Mouse (Mus musculus): ENCODE measurements at regions not wholly inside any gene's neighbourhood (a gene's known extent, or its start where the extent isn't known, plus 50 kb on each side); places are given as distances from the start of the nearest gene placed in this dataset.
"Not testable (repeated sequence)": the region's sequence is repeated elsewhere in the genome, so short reads cannot be mapped to it uniquely, and the experiment has no call there.

GRCm38 (mm10) chr9:104407559-104408376, 70.2 kb upstream of the Acpp start:
- ATAC-seq (replicated peaks; ENCODE audit: low FRiP score) = peak; percentile 25; the same call in 1 of the 2 replicates
- H3K4me1 ChIP-seq (replicated peaks; ENCODE audit: control insufficient read depth, insufficient read depth, low read length) = no peaks in the 10 kb centered on the region; the same call in 1 of the 2 replicates
- H3K36me3 ChIP-seq (ENCODE audit: control insufficient read depth, insufficient read depth, low read length) = no peaks in the 10 kb centered on the region
- DNase-seq (ENCODE audit: low spot score) = peak; percentile 58
- no peak overlapping the region for H3K9ac ChIP-seq (ENCODE audit: low read length)
- no peaks in the 10 kb centered on the region for H3K9me3 ChIP-seq (ENCODE audit: control insufficient read depth, low read length)
- no peaks in the 10 kb centered on the region for H3K27me3 ChIP-seq (ENCODE audit: control insufficient read depth, insufficient read depth, low read length)
- H3K27ac ChIP-seq (ENCODE audit: low read depth, low read length) = no peak overlapping the region
- 22% methylated on average over 18 of the region's 18 CpGs for WGBS
- H3K4me3 ChIP-seq (ENCODE audit: low read depth, low read length) = peak overlapping the region; percentile 16; the same call in 1 of the 2 replicates
- H3K4me2 ChIP-seq (ENCODE audit: low read depth, low read length, severe bottlenecking) = peak overlapping the region; percentile 33

GRCm38 (mm10) chr9:104407011-104407410, 69.5 kb upstream of the Acpp start:
- Histone ChIP-seq H3K36me3 (ENCODE audit: control insufficient read depth, insufficient read depth, low read length) (no peaks in the 10 kb centered on the region), H3K9ac (ENCODE audit: low read length) (no peak overlapping the region), H3K4me3 (ENCODE audit: low read depth, low read length) (no peak overlapping the region), H3K4me1 (replicated peaks; ENCODE audit: control insufficient read depth, insufficient read depth, low read length) (no peaks in the 10 kb centered on the region; the same call in 1 of the 2 replicates), H3K9me3 (ENCODE audit: control insufficient read depth, low read length) (no peaks in the 10 kb centered on the region), H3K27ac (ENCODE audit: low read depth, low read length) (no peak overlapping the region), H3K27me3 (ENCODE audit: control insufficient read depth, insufficient read depth, low read length) (no peaks in the 10 kb centered on the region), H3K4me2 (ENCODE audit: low read depth, low read length, severe bottlenecking) (no peak overlapping the region)
- ATAC-seq (replicated peaks; ENCODE audit: low FRiP score) (no peak), DNase-seq (ENCODE audit: low spot score) (no peak)
- WGBS = 35% methylated on average over 2 of the region's 2 CpGs

DNA sequence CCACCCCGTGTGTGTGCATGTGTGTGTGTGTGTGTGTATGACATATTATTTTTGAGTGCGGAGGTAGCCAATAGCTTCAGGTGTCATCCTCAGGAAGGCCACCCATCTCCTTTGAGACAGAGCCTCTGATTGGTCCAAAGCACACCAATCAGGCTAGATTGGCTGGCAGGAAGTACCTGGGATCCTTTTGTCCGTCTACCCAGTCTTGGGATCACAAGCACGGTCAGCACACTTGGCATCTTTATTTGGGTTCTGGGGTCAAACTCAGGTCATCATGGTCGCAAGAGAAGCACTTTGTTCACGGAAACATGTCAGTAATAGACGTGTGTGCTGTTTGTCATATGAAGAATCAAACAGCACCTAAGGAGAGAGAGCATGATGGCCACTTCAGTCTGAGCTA, 68.9 kb upstream of the Acpp start:
- 77% methylated on average over 7 of the region's 7 CpGs for WGBS
- Histone ChIP-seq H3K4me2 (ENCODE audit: low read depth, low read length, severe bottlenecking) (no peak overlapping the region), H3K36me3 (ENCODE audit: control insufficient read depth, insufficient read depth, low read length) (no peaks in the 10 kb centered on the region), H3K4me1 (replicated peaks; ENCODE audit: control insufficient read depth, insufficient read depth, low read length) (no peaks in the 10 kb centered on the region; the same call in 1 of the 2 replicates), H3K27me3 (ENCODE audit: control insufficient read depth, insufficient read depth, low read length) (no peaks in the 10 kb centered on the region), H3K9ac (ENCODE audit: low read length) (no peak overlapping the region), H3K4me3 (ENCODE audit: low read depth, low read length) (no peak overlapping the region), H3K27ac (ENCODE audit: low read depth, low read length) (no peak overlapping the region), H3K9me3 (ENCODE audit: control insufficient read depth, low read length) (no peaks in the 10 kb centered on the region)
- DNase-seq (ENCODE audit: low spot score) = no peak
- no peak for ATAC-seq (replicated peaks; ENCODE audit: low FRiP score)

DNA sequence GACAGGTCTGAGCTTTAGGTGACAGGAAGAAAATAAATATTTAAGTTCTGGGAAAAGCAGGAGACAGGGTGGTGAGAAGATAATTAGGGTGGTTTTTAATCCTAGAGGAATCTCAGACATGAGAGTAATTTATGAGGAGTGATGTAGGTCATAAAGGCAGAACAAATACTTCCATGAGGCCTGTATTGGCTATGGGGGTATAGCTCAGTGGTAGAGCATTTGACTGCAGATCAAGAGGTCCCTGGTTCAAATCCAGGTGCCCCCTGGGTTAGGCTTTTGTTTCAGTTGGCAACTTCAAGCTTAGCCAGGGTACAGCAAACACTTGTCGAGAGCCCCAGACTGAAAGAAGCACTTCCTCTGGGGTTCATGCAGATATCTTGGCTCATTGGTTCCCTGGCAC, 66.3 kb upstream of the Acpp start:
- Histone ChIP-seq H3K36me3 (ENCODE audit: control insufficient read depth, insufficient read depth, low read length) (no peaks in the 10 kb centered on the region), H3K4me2 (ENCODE audit: low read depth, low read length, severe bottlenecking) (no peak overlapping the region), H3K9me3 (ENCODE audit: control insufficient read depth, low read length) (no peaks in the 10 kb centered on the region), H3K4me3 (ENCODE audit: low read depth, low read length) (no peak overlapping the region), H3K9ac (ENCODE audit: low read length) (no peak overlapping the region), H3K27me3 (ENCODE audit: control insufficient read depth, insufficient read depth, low read length) (no peaks in the 10 kb centered on the region), H3K27ac (ENCODE audit: low read depth, low read length) (no peak overlapping the region), H3K4me1 (replicated peaks; ENCODE audit: control insufficient read depth, insufficient read depth, low read length) (no peaks in the 10 kb centered on the region; the same call in 1 of the 2 replicates)
- DNase-seq (ENCODE audit: low spot score) (no peak), ATAC-seq (replicated peaks; ENCODE audit: low FRiP score) (no peak)
- 60% methylated on average over 1 of the region's 1 CpGs for WGBS

GRCm38 (mm10) chr9:104401673-104402072, 64.1 kb upstream of the Acpp start:
- WGBS = 87% methylated on average over 4 of the region's 4 CpGs
- Histone ChIP-seq H3K4me2 (ENCODE audit: low read depth, low read length, severe bottlenecking) (no peak overlapping the region), H3K9me3 (ENCODE audit: control insufficient read depth, low read length) (no peaks in the 10 kb centered on the region), H3K4me1 (replicated peaks; ENCODE audit: control insufficient read depth, insufficient read depth, low read length) (no peaks in the 10 kb centered on the region), H3K4me3 (ENCODE audit: low read depth, low read length) (no peak overlapping the region), H3K36me3 (ENCODE audit: control insufficient read depth, insufficient read depth, low read length) (no peaks in the 10 kb centered on the region), H3K27me3 (ENCODE audit: control insufficient read depth, insufficient read depth, low read length) (no peaks in the 10 kb centered on the region), H3K27ac (ENCODE audit: low read depth, low read length) (no peak overlapping the region), H3K9ac (ENCODE audit: low read length) (no peak overlapping the region)
- no peak for ATAC-seq (replicated peaks; ENCODE audit: low FRiP score)
- DNase-seq (ENCODE audit: low spot score) = no peak

GRCm38 (mm10) chr9:104399927-104400326, 62.4 kb upstream of the Acpp start:
- Histone ChIP-seq H3K27me3 (ENCODE audit: control insufficient read depth, insufficient read depth, low read length) (no peaks in the 10 kb centered on the region), H3K9me3 (ENCODE audit: control insufficient read depth, low read length) (no peaks in the 10 kb centered on the region), H3K4me1 (replicated peaks; ENCODE audit: control insufficient read depth, insufficient read depth, low read length) (no peaks in the 10 kb centered on the region), H3K36me3 (ENCODE audit: control insufficient read depth, insufficient read depth, low read length) (no peaks in the 10 kb centered on the region), H3K9ac (ENCODE audit: low read length) (no peak overlapping the region), H3K27ac (ENCODE audit: low read depth, low read length) (no peak overlapping the region), H3K4me3 (ENCODE audit: low read depth, low read length) (no peak overlapping the region), H3K4me2 (ENCODE audit: low read depth, low read length, severe bottlenecking) (no peak overlapping the region)
- 81% methylated on average over 1 of the region's 1 CpGs for WGBS
- ATAC-seq (replicated peaks; ENCODE audit: low FRiP score) (no peak), DNase-seq (ENCODE audit: low spot score) (no peak)

DNA sequence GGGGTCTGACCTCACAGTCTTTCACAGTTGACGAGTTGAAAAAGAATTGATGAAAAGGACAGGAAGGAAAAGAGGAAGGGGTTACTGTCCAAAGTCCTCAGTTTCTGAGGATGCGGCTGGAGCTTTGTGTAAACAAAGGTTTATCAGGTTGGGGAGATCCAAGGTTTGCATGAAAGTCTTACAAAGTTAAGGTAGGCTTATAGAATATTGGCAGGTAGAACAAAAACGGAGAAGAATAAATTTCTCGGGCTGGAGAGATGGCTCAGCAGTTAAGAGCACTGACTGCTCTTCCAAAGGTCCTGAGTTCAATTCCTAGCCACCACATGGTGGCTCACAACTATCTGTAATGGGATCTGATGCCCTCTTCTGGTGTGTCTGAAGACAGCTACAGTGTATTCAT, 60.9 kb upstream of the Acpp start:
- not testable (repeated sequence) for H3K4me3 ChIP-seq (ENCODE audit: low read depth, low read length); H3K4me1 ChIP-seq (replicated peaks; ENCODE audit: control insufficient read depth, insufficient read depth, low read length); H3K36me3 ChIP-seq (ENCODE audit: control insufficient read depth, insufficient read depth, low read length); ATAC-seq (replicated peaks; ENCODE audit: low FRiP score); H3K9ac ChIP-seq (ENCODE audit: low read length); H3K4me2 ChIP-seq (ENCODE audit: low read depth, low read length, severe bottlenecking); H3K27me3 ChIP-seq (ENCODE audit: control insufficient read depth, insufficient read depth, low read length); DNase-seq (ENCODE audit: low spot score); H3K9me3 ChIP-seq (ENCODE audit: control insufficient read depth, low read length); H3K27ac ChIP-seq (ENCODE audit: low read depth, low read length)
- WGBS = 78% methylated on average over 4 of the region's 4 CpGs

DNA sequence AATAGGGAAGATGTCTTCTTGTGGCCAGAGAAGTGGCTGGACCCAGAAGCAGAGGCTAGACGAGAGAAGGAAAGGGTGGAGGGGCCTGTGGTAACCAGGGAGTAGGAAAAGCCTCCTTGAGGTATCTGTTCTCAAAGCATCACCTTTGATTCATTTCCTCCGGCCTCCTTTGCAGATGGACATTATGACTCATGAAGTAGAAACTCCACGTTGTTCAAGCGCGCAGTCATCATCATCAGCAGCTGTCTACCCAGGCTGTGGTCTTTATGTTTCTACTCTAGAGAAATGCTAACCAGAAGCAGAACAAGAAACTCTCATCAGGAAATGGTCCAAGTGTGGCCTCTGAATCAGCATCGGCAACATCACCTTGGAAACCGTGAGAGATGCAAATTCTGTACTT, 50.3 kb upstream of the Acpp start:
- WGBS = 90% methylated on average over 7 of the region's 7 CpGs
- no peaks in the 10 kb centered on the region for H3K27me3 ChIP-seq (ENCODE audit: control insufficient read depth, insufficient read depth, low read length)
- no peak overlapping the region for H3K9ac ChIP-seq (ENCODE audit: low read length)
- H3K4me3 ChIP-seq (ENCODE audit: low read depth, low read length) = no peak overlapping the region
- H3K36me3 ChIP-seq (ENCODE audit: control insufficient read depth, insufficient read depth, low read length) = no peaks in the 10 kb centered on the region
- no peaks in the 10 kb centered on the region for H3K9me3 ChIP-seq (ENCODE audit: control insufficient read depth, low read length)
- H3K4me1 ChIP-seq (replicated peaks; ENCODE audit: control insufficient read depth, insufficient read depth, low read length) = no peaks in the 10 kb centered on the region
- DNase-seq (ENCODE audit: low spot score) = no peak
- no peak overlapping the region for H3K4me2 ChIP-seq (ENCODE audit: low read depth, low read length, severe bottlenecking)
- H3K27ac ChIP-seq (ENCODE audit: low read depth, low read length) = no peak overlapping the region
- no peak for ATAC-seq (replicated peaks; ENCODE audit: low FRiP score)

All from forebrain, embryonic 11.5 days (tissue).